Mouse (Mus musculus): Measurements from ENCODE around the gene Tsc22d4.

GRCm38 (mm10) chr5:137751221-137751887 is 5.8 kb downstream of the Tsc22d4 start:
- TF ChIP-seq POLR2A (IDR thresholded peaks at IDR 0.05; ENCODE audit: borderline replicate concordance, extremely low read depth, insufficient read depth, insufficient read length, poor library complexity, severe bottlenecking) = no peak
- TF ChIP-seq CTCF (IDR thresholded peaks at IDR 0.05; ENCODE audit: borderline replicate concordance, extremely low read depth, insufficient read depth, insufficient read length) = no peak
